Mouse (Mus musculus) kidney, adult 2 months (tissue): Measurements from ENCODE around the gene Olfr1224-ps1.

ENCODE experiments used
- CTCF ChIP-seq: fragments of 200-500 bp; conservative IDR thresholded peaks from 2 replicates; pipeline ENCODE4 v1.5.1; 2011; ENCODE audit warnings: low read depth, mild to moderate bottlenecking, control low read depth, low read length, moderate library complexity, mixed read lengths; ENCODE audit not compliant: insufficient read depth, insufficient read length
- POLR2A ChIP-seq: fragments of 200-500 bp; IDR thresholded peaks from one replicate; pipeline ENCODE4 v1.6.1; 2011; ENCODE audit warnings: low read depth, low read length, control low read depth

GRCm38 (mm10) chr2:89199948-89200347 is 36.1 kb upstream of the Olfr1224-ps1 start, which contains the start of gene Olfr1226:
- no peak for TF ChIP-seq CTCF
- TF ChIP-seq POLR2A = no peak
